Comparison of ENCODE assay signal across 27 mouse cellular contexts in the genomic region with DNA sequence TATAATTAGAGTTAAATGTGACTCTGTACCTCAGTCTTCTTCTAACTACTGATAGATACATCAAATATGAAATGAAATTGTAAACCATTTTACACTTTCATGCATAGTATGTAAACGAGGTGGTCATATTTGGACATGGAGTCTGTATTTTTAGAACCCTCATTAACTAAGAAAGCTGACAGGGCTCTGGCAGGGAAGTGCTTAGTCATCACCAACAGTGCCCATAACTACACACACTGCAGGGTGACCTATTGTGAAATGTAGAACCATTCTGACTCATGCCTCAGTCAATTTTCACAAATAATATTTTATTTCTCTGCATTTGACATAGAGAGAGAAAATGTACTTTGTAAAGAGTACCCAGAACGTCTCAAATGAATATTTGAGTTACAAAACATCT.
A peak's percentile ranks its signal among the peaks of the same experiment; 100 is the strongest.
DNase-seq lines count a peak whose midpoint lies in the region; ATAC-seq lines count a peak whose summit lies in the region.
"Had no signal": no experiment of that assay in that cellular context is flagged by ENCODE, and none has a peak within 500 bp of the region (broad histone marks: within the 10 kb centered on the region; RNA-seq: fewer than 3 reads in every experiment).

No protein-coding gene starts in this region.

- H3K27ac ChIP-seq in midbrain, embryonic 14.5 days (replicated peaks; ENCODE audit: low read depth, low read length) = no peak overlapping the region
- no peak overlapping the region for H3K27ac ChIP-seq in forebrain, embryonic 16.5 days (ENCODE audit: low read length)
- H3K27ac ChIP-seq: forebrain, embryonic 10.5 days; forebrain, embryonic 15.5 days; heart, embryonic 13.5 days; hindbrain, embryonic 14.5 days; limb, embryonic 13.5 days; lung, embryonic 15.5 days; midbrain, embryonic 13.5 days; neural tube, embryonic 15.5 days had no signal

- no peak overlapping the region for H3K9ac ChIP-seq in midbrain, embryonic 14.5 days (replicated peaks; ENCODE audit: low read length)
- no peak overlapping the region for H3K9ac ChIP-seq in forebrain, embryonic 16.5 days (replicated peaks; ENCODE audit: low read depth, low read length)
- H3K9ac ChIP-seq: forebrain, embryonic 15.5 days; heart, embryonic 13.5 days; hindbrain, embryonic 14.5 days; limb, embryonic 13.5 days; lung, embryonic 15.5 days; midbrain, embryonic 13.5 days; neural tube, embryonic 15.5 days had no signal

- no peaks in the 10 kb centered on the region for H3K9me3 ChIP-seq in midbrain, embryonic 14.5 days (ENCODE audit: control insufficient read depth, low read length)
- no peaks in the 10 kb centered on the region for H3K9me3 ChIP-seq in forebrain, embryonic 16.5 days (ENCODE audit: control insufficient read depth, low read length)
- H3K9me3 ChIP-seq: forebrain, embryonic 10.5 days; forebrain, embryonic 15.5 days; heart, embryonic 13.5 days; limb, embryonic 13.5 days; lung, embryonic 15.5 days; midbrain, embryonic 13.5 days; neural tube, embryonic 15.5 days had no signal

- H3K36me3 ChIP-seq in midbrain, embryonic 14.5 days (ENCODE audit: control insufficient read depth, insufficient read depth, low read length) = no peaks in the 10 kb centered on the region
- no peaks in the 10 kb centered on the region for H3K36me3 ChIP-seq in forebrain, embryonic 16.5 days (ENCODE audit: control insufficient read depth, insufficient read depth)
- H3K36me3 ChIP-seq: forebrain, embryonic 10.5 days; forebrain, embryonic 15.5 days; heart, embryonic 13.5 days; limb, embryonic 13.5 days; lung, embryonic 15.5 days; midbrain, embryonic 13.5 days; neural tube, embryonic 15.5 days had no signal

- no peak overlapping the region for H3K4me2 ChIP-seq in midbrain, embryonic 14.5 days (ENCODE audit: low read length)
- H3K4me2 ChIP-seq in forebrain, embryonic 16.5 days (ENCODE audit: low read length) = no peak overlapping the region
- H3K4me2 ChIP-seq: forebrain, embryonic 15.5 days; heart, embryonic 13.5 days; hindbrain, embryonic 14.5 days; limb, embryonic 13.5 days; liver, embryonic 11.5 days; lung, embryonic 15.5 days; midbrain, embryonic 13.5 days; neural tube, embryonic 15.5 days had no signal

- 72% methylated on average over 2 of the region's 2 CpGs for WGBS in midbrain, embryonic 14.5 days
- WGBS in forebrain, embryonic 16.5 days = 69% methylated on average over 2 of the region's 2 CpGs

- H3K27me3 ChIP-seq in midbrain, embryonic 14.5 days (ENCODE audit: control insufficient read depth, insufficient read depth, low read length) = no peaks in the 10 kb centered on the region
- no peaks in the 10 kb centered on the region for H3K27me3 ChIP-seq in forebrain, embryonic 16.5 days (replicated peaks; ENCODE audit: control insufficient read depth, insufficient read depth, low read length)
- H3K27me3 ChIP-seq: forebrain, embryonic 15.5 days; heart, embryonic 13.5 days; limb, embryonic 13.5 days; lung, embryonic 15.5 days; midbrain, embryonic 13.5 days; neural tube, embryonic 15.5 days had no signal

- DNase-seq in adrenal gland, adult 2 months = peak; percentile 35
- DNase-seq in adrenal gland, postnatal 4 days (ENCODE audit: low spot score in 2 of 2) = no peak
- DNase-seq in 416B (ENCODE audit: low read depth) = peak; percentile 91
- DNase-seq in adipocyte (ENCODE audit: low spot score) = peak; percentile 10
- no peak for DNase-seq in right cerebral cortex, postnatal 10 days (ENCODE audit: low spot score in 2 of 2)
- DNase-seq in midbrain, embryonic 14.5 days = no peak
- DNase-seq: cerebellum, adult 9-10 months; cerebellum, postnatal 36 days; heart, postnatal 10 days; kidney, adult 11 months; kidney, postnatal 25 days; lung, postnatal 4 days; retina, postnatal 1 day; spleen, adult 18-20 months; thymus, adult 18-20 months; thymus, postnatal 25 days had no signal

- 0 out of 2 replicates have a peak, but pooled peaks have one; percentile 26 for ATAC-seq in megakaryocyte progenitor cell, adult 5-6 weeks (replicated peaks; ENCODE audit: poor library complexity)
- no peak for ATAC-seq in midbrain, embryonic 14.5 days (ENCODE audit: low FRiP score, low TSS enrichment)
- no peak for ATAC-seq in forebrain, embryonic 16.5 days
- ATAC-seq: forebrain, embryonic 15.5 days; midbrain, embryonic 13.5 days had no signal

- no peaks in the 10 kb centered on the region for H3K4me1 ChIP-seq in midbrain, embryonic 14.5 days (ENCODE audit: control insufficient read depth, insufficient read depth, low read length)
- H3K4me1 ChIP-seq in forebrain, embryonic 16.5 days (replicated peaks; ENCODE audit: control insufficient read depth, insufficient read depth, low read length) = no peaks in the 10 kb centered on the region
- H3K4me1 ChIP-seq: forebrain, embryonic 15.5 days; heart, embryonic 13.5 days; lung, embryonic 15.5 days; midbrain, embryonic 13.5 days; neural tube, embryonic 15.5 days had no signal

- no peak overlapping the region for H3K4me3 ChIP-seq in midbrain, embryonic 14.5 days (replicated peaks; ENCODE audit: low read depth, low read length)
- no peak overlapping the region for H3K4me3 ChIP-seq in forebrain, embryonic 16.5 days (replicated peaks; ENCODE audit: low read length)
- H3K4me3 ChIP-seq: forebrain, embryonic 10.5 days; forebrain, embryonic 15.5 days; heart, embryonic 13.5 days; limb, embryonic 13.5 days; lung, embryonic 15.5 days; midbrain, embryonic 13.5 days; neural tube, embryonic 15.5 days had no signal

Comparison
In these comparisons a context has a peak if more than half of its experiments do, and no peak if none do; other contexts are left out.
1. DNase-seq: peak in adrenal gland, adult 2 months (single experiment), 416B (single experiment) and adipocyte (single experiment); none in adrenal gland, postnatal 4 days (0 of 2), right cerebral cortex, postnatal 10 days (0 of 2) and midbrain, embryonic 14.5 days (single experiment).